Mouse (Mus musculus): Measurements from ENCODE around the gene Vax2. TPM values are rescaled to one million over a fixed set of nuclear protein-coding genes. Genes with fewer than 3 reads are reported as not detected.

Gene Vax2
- polyA plus RNA-seq, 1 experiment from 2014 or later = not detected

- 0 out of 2 replicates have a peak, but pooled peaks cover under 1% of the 10 kb centered on the region for H3K27me3 ChIP-seq (ENCODE audit: control insufficient read depth, insufficient read depth, low read length)
- no peak overlapping the region for H3K4me3 ChIP-seq (ENCODE audit: low read depth, low read length)
- TF ChIP-seq EP300 (optimal IDR thresholded peaks at IDR 0.05) (no peak), CTCF (IDR thresholded peaks at IDR 0.05; ENCODE audit: low read depth) (peak; percentile 69)
- H3K27ac ChIP-seq (replicated peaks) = no peak overlapping the region
- 85% methylated on average over 3 of the region's 3 CpGs for WGBS
- H3K9me3 ChIP-seq (ENCODE audit: control insufficient read depth, low read length) = no peaks in the 10 kb centered on the region
- no peak overlapping the region for H3K9ac ChIP-seq (ENCODE audit: low read length)
- no peak overlapping the region for H3K4me2 ChIP-seq (replicated peaks; ENCODE audit: low read depth)
- ATAC-seq (ENCODE audit: low FRiP score, low TSS enrichment) (no peak), DNase-seq (ENCODE audit: low spot score) (peak; percentile 37)
- no peaks in the 10 kb centered on the region for H3K4me1 ChIP-seq (replicated peaks; ENCODE audit: control insufficient read depth, insufficient read depth)
- H3K36me3 ChIP-seq (ENCODE audit: control insufficient read depth, insufficient read depth, low read length) = no peaks in the 10 kb centered on the region
Observed at GRCm38 (mm10) chr6:83728488-83728887, 17.4 kb downstream of the Vax2 start.

- no peak overlapping the region for H3K9ac ChIP-seq (ENCODE audit: low read length)
- H3K9me3 ChIP-seq (ENCODE audit: control insufficient read depth, low read length) = no peaks in the 10 kb centered on the region
- no peak overlapping the region for H3K4me2 ChIP-seq (replicated peaks; ENCODE audit: low read depth)
- no peak overlapping the region for H3K27ac ChIP-seq (replicated peaks)
- H3K27me3 ChIP-seq (ENCODE audit: control insufficient read depth, insufficient read depth, low read length) = no peaks in the 10 kb centered on the region
- DNase-seq (ENCODE audit: low spot score) (no peak), ATAC-seq (ENCODE audit: low FRiP score, low TSS enrichment) (no peak)
- no peak overlapping the region for H3K4me3 ChIP-seq (ENCODE audit: low read depth, low read length)
- no peaks in the 10 kb centered on the region for H3K36me3 ChIP-seq (ENCODE audit: control insufficient read depth, insufficient read depth, low read length)
- 57% methylated on average over 14 of the region's 14 CpGs for WGBS
- TF ChIP-seq EP300 (optimal IDR thresholded peaks at IDR 0.05) (no peak), CTCF (IDR thresholded peaks at IDR 0.05; ENCODE audit: low read depth) (no peak)
- H3K4me1 ChIP-seq (replicated peaks; ENCODE audit: control insufficient read depth, insufficient read depth) = no peaks in the 10 kb centered on the region
Observed at GRCm38 (mm10) chr6:83729350-83729970, 18.4 kb downstream of the Vax2 start.

- Histone ChIP-seq H3K27me3 (ENCODE audit: control insufficient read depth, insufficient read depth, low read length) (no peaks in the 10 kb centered on the region), H3K4me2 (replicated peaks; ENCODE audit: low read depth) (no peak overlapping the region), H3K9me3 (ENCODE audit: control insufficient read depth, low read length) (no peaks in the 10 kb centered on the region), H3K4me1 (replicated peaks; ENCODE audit: control insufficient read depth, insufficient read depth) (no peaks in the 10 kb centered on the region), H3K36me3 (ENCODE audit: control insufficient read depth, insufficient read depth, low read length) (no peaks in the 10 kb centered on the region), H3K27ac (replicated peaks) (no peak overlapping the region), H3K9ac (ENCODE audit: low read length) (no peak overlapping the region), H3K4me3 (ENCODE audit: low read depth, low read length) (no peak overlapping the region)
- TF ChIP-seq EP300 (optimal IDR thresholded peaks at IDR 0.05) (no peak), CTCF (IDR thresholded peaks at IDR 0.05; ENCODE audit: low read depth) (peak; percentile 87)
- ATAC-seq (ENCODE audit: low FRiP score, low TSS enrichment) = no peak
- 16% methylated on average over 5 of the region's 5 CpGs for WGBS
- DNase-seq (ENCODE audit: low spot score) = peak; percentile 76
Observed at GRCm38 (mm10) chr6:83731128-83731527, 20.1 kb downstream of the Vax2 start.

GRCm38 (mm10) chr6:83737311-83737710 lies 26.2 kb downstream of the Vax2 start:
- no peak for ATAC-seq (ENCODE audit: low FRiP score, low TSS enrichment)
- Histone ChIP-seq H3K4me2 (replicated peaks; ENCODE audit: low read depth) (no peak overlapping the region), H3K27ac (replicated peaks) (no peak overlapping the region), H3K9ac (ENCODE audit: low read length) (no peak overlapping the region), H3K4me1 (replicated peaks; ENCODE audit: control insufficient read depth, insufficient read depth) (no peaks in the 10 kb centered on the region), H3K4me3 (ENCODE audit: low read depth, low read length) (no peak overlapping the region), H3K9me3 (ENCODE audit: control insufficient read depth, low read length) (no peaks in the 10 kb centered on the region), H3K27me3 (ENCODE audit: control insufficient read depth, insufficient read depth, low read length) (no peaks in the 10 kb centered on the region), H3K36me3 (ENCODE audit: control insufficient read depth, insufficient read depth, low read length) (no peaks in the 10 kb centered on the region)
- TF ChIP-seq EP300 (optimal IDR thresholded peaks at IDR 0.05) (no peak), CTCF (IDR thresholded peaks at IDR 0.05; ENCODE audit: low read depth) (no peak)
- DNase-seq (ENCODE audit: low spot score) = no peak
- WGBS = 32% methylated on average over 13 of the region's 13 CpGs

GRCm38 (mm10) chr6:83738596-83738995 lies 27.5 kb downstream of the Vax2 start:
- Histone ChIP-seq H3K4me3 (ENCODE audit: low read depth, low read length) (no peak overlapping the region), H3K4me1 (replicated peaks; ENCODE audit: control insufficient read depth, insufficient read depth) (no peaks in the 10 kb centered on the region), H3K27me3 (ENCODE audit: control insufficient read depth, insufficient read depth, low read length) (no peaks in the 10 kb centered on the region), H3K9me3 (ENCODE audit: control insufficient read depth, low read length) (no peaks in the 10 kb centered on the region), H3K36me3 (ENCODE audit: control insufficient read depth, insufficient read depth, low read length) (no peaks in the 10 kb centered on the region), H3K9ac (ENCODE audit: low read length) (no peak overlapping the region), H3K27ac (replicated peaks) (no peak overlapping the region), H3K4me2 (replicated peaks; ENCODE audit: low read depth) (no peak overlapping the region)
- TF ChIP-seq CTCF (IDR thresholded peaks at IDR 0.05; ENCODE audit: low read depth) (no peak), EP300 (optimal IDR thresholded peaks at IDR 0.05) (no peak)
- no peak for ATAC-seq (ENCODE audit: low FRiP score, low TSS enrichment)
- DNase-seq (ENCODE audit: low spot score) = no peak
- WGBS = 66% methylated on average over 6 of the region's 6 CpGs

- no peak for ATAC-seq (ENCODE audit: low FRiP score, low TSS enrichment)
- Histone ChIP-seq H3K9ac (ENCODE audit: low read length) (no peak within 1 kb of the TSS), H3K27me3 (ENCODE audit: control insufficient read depth, insufficient read depth, low read length) (no peaks in the 10 kb centered on the region), H3K36me3 (ENCODE audit: control insufficient read depth, insufficient read depth, low read length) (no peaks in the 10 kb centered on the region), H3K4me3 (ENCODE audit: low read depth, low read length) (no peak within 1 kb of the TSS), H3K27ac (replicated peaks) (no peak within 1 kb of the TSS), H3K9me3 (ENCODE audit: control insufficient read depth, low read length) (no peaks in the 10 kb centered on the region), H3K4me2 (replicated peaks; ENCODE audit: low read depth) (no peak within 1 kb of the TSS), H3K4me1 (replicated peaks; ENCODE audit: control insufficient read depth, insufficient read depth) (no peaks in the 10 kb centered on the region)
- WGBS = 47% methylated on average over 5 of the region's 5 CpGs
- DNase-seq (ENCODE audit: low spot score) = no peak
- no peak for TF ChIP-seq EP300 (optimal IDR thresholded peaks at IDR 0.05)
- no peak for TF ChIP-seq CTCF (IDR thresholded peaks at IDR 0.05; ENCODE audit: low read depth)
Observed at GRCm38 (mm10) chr6:83742761-83743160, 31.7 kb downstream of the Vax2 start, which contains the start of gene Atp6v1b1. TSS of gene Atp6v1b1 (plus strand) at chr6:83742990.
